Mouse (Mus musculus): Measurements from ENCODE around the gene Rpl28. TPM values are rescaled to one million over a fixed set of nuclear protein-coding genes. Genes with fewer than 3 reads are reported as not detected.

Rpl28 gene
- 252 and 384 TPM in 2 replicates for polyA plus RNA-seq (2012; rRNA removed; ENCODE audit: low replicate concordance)

DNA sequence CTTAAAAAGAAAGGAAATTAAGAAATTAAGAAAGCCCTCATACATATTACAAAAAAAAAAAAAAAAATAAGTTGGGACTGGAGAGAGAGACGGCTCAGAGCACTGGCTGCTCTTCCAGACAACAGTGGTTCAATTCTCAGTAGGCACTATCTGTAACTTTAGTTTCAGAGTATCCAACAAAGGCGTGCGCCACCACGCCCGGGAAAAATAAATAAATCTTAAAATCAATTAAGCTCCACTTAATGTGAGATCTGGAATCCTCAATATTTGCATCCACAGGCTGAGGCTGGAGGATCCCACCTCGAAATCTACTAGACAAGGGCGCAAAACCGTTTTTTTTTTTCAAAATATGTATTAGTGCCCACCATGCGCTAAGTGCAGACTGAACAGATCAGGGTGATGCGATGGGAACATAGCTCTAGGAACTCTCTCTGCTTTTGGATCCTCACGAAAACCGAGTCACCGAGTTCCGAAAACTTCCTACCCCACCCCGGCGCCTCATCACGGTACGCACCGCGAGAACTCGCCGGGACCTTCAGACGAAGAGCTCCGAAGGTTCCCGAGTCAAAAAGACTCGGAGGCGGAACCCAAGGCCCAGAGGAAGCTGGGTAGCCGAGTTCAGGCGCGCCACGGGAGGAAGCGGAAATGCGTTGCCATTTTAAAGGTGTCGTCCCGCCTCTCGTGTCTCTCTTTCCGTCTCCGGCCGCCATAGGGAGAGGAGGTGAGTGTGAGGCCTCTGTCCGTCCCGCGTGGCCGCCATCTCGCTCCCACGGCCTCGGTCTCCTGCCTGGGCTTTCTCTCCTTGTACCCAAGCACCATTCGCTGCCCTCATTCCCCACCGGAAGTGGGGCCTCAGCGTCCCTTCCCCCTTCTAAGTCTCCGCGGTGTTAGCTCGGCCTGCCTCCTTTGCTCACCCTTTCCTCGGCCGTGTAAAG lies at the start of gene Rpl28:
Rpl28 (plus strand) TSS at position 597 of the 935 bp plus-strand sequence.

DNA sequence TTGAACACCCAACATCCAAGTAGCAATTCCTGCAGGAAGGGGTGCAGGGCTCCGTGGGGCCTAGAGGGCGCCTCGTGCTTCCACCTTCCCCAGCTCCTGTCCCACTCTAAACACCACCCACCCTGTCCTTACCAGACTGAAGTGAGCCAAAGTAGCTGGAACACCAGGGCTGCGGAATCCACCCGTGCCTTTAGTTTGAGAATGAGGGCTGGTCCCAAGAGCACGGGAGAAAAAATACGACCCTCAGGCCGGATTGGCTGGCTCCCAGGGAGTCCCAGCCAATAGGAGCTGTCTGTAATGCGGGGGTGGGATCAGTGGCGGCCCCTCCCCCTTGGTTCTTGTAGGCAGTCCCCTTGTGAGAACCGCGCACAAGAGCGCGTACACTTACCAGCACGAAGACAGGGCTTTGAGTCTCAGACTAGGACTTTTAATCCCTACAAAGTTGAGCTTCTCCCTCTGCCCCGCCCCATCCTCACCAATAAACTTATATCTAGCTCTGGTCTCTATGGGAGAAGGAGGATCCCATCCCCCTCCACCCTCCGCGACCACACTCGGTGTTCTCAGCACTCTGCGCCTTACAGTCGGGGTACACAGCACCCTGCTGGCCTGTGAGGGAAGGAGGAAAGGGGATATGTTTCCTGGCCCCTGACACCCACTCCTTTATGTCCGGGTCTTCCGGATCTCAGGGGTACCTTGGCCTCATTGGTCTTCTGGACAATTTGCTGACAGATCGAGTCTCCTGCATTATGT lies 39.7 kb upstream of the Rpl28 start, which contains the start of gene Cox6b2:
Cox6b2 (minus strand) TSS at position 274 of the 750 bp plus-strand sequence.

DNA sequence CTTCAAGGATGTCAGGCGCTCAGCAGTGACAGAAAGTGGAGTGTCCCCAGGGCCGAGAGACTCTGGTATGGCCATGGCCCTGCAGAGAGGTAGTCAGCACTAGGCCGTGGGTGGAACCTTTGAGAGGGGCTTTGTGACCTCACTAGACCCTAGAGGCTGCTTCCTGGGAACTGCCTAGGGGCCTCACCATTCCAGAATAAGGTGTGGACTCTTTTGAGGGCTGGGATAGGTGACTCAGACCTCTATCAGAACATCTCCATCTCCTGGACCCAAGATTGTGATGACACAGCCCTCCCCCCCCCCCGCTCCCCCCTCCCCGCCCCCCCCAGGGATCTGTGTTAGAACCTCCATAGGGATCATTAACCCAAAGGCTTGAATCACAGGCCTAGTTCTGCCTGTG lies 21.5 kb upstream of the Rpl28 start, which contains the start of gene Fam71e2:
Fam71e2 (minus strand) TSS at position 101 of the 400 bp plus-strand sequence.

DNA sequence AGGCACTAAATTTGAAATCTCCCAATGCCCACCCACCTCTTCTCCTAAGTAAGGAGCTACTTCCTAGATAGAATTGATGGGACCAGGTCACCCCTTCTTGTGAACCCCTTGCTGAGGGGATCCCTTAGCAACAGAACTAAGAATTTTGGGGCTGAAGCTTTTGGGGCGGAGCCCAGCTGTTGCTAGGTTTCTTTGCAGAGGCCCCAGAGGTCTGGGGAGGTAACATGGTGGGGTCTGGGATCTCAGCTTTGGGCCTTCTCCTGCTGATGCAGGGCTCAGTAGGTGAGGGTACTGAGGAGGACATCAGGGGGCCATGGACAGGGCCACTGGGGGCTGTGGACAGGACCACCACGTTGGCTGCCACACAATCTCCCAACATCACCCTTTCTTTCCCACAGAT lies 9.9 kb upstream of the Rpl28 start, which contains the start of the genes Il11 and Tmem190:
Il11 (minus strand) TSS at position 101 of the 400 bp plus-strand sequence.
Tmem190 (plus strand) TSS at position 179 of the 400 bp plus-strand sequence.

DNA sequence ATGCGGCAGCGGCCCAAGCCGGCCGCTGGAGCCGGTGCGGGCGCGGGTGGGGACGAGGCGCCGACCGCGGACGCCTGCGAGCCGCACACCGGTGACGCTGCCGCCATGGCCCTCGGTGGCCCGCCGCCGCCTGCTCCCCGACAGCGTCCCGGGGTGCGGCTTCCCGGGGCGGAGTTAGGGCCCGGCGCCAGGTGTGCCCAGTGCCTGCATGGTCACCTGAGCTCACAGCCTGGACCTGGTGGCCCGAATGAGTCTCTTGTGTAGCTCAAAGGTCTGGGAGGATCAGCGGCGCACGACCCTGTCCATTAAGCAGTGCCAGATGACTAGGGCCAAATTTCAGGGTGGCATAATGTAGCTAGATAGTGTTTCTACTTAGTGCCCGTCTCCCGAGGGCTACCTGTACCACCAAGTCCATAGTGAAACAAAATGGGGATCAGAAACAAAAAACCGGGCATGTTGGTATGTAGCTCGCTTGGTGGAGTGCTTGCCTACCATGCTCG lies 3.2 kb upstream of the Rpl28 start, which contains the start of gene Tmem238:
Tmem238 (minus strand) TSS at position 221 of the 500 bp plus-strand sequence.

DNA sequence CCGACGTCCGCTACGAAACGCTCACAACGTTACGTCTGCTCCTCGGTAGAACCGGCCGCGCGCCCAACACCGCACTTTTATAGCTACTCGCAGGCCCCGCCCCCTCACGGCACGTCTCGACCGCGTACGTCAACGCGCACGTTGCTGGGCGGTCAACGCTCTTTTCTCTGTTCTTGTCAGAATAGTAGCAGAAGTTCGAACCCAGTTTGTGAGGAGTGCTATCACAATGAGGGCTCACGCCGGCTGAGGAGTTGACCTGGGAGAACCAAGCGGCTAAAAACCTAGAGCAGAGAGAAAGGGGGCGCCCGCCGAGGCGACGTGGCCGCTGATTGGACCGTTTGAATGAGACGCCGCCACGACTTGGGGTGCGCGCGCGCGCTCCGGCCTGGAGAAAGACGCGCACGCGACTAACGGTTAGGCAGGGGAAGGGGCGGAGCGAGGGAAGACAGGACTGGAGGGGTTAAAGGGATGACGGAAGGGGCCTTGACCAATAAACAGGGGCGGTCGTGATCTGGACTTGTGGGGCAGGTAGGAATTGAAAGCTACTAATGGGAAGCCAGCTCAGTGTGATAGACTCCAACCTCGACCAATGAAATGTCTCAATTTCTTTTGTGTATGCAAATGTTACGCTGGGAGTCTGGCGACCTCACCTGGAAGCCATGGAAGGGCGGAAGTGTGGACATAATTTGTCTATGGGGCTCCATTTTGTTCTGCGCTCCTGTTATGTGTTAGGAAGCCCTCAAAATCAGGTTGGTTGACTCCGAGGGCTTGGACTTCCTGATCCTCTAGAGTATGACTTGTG lies 19.8 kb downstream of the Rpl28 start, which contains the start of gene Ube2s:
Ube2s (minus strand) TSS at position 288 of the 802 bp plus-strand sequence.

DNA sequence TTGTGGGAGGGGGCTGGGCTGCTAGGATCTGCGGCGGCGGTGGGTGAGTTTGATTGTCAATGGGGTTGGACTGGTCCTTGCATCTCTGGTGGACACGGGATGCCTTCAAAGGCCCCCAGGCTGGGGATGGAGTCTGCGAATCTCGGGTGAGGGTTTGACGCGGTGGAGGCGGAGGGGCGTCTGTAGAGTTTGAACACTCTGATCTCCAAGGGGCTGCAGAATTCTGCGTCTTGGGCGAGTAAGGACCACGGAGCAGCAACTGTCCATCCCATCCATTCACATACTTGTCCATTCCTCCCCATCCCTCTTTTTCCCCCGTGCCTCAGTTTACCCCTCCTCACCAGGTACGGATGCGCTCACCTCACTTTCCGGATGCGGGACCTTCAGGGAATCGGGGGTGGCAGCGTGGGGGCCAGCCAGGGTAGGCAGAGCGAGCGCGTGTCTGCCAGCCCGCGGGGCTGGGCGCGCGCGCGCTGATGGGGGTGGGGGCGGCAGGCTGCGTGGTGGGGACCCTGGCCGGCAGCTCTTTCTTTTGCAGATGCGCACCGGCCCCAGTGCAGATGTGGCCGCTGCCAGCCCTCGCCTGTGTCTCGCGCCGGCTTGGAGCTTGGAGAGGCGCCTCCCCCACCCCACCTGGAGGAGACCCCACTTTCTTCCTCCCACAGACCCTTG lies 51.7 kb downstream of the Rpl28 start, which contains the start of gene Shisa7:
Shisa7 (minus strand) TSS at position 452 of the 672 bp plus-strand sequence.

Other genes starting within 250 kb of the Rpl28 start
- gene Syt5, start 245.3 kb upstream of the Rpl28 start, polyA plus RNA-seq (2012; rRNA removed; ENCODE audit: low replicate concordance) = 0.10 and 0.62 TPM in 2 replicates
- gene Ptprh, start 188.8 kb upstream of the Rpl28 start, polyA plus RNA-seq (2012; rRNA removed; ENCODE audit: low replicate concordance) = 0.06 TPM in 1 of 2 replicates, not detected in the other
- 14.9 and 19.6 TPM in 2 replicates for gene Tmem86b, start 161.5 kb upstream of the Rpl28 start, polyA plus RNA-seq (2012; rRNA removed; ENCODE audit: low replicate concordance)
- 109 and 135 TPM in 2 replicates for gene Ppp6r1, start 133.9 kb upstream of the Rpl28 start, polyA plus RNA-seq (2012; rRNA removed; ENCODE audit: low replicate concordance)
- 29.8 and 46.7 TPM in 2 replicates for gene Hspbp1, start 107.8 kb upstream of the Rpl28 start, polyA plus RNA-seq (2012; rRNA removed; ENCODE audit: low replicate concordance)
- gene Brsk1, start 102.3 kb upstream of the Rpl28 start, polyA plus RNA-seq (2012; rRNA removed; ENCODE audit: low replicate concordance) = 4.4 and 6.0 TPM in 2 replicates
- 2.0 and 2.5 TPM in 2 replicates for gene Tmem150b, start 67.6 kb upstream of the Rpl28 start, polyA plus RNA-seq (2012; rRNA removed; ENCODE audit: low replicate concordance)
- 95.7 and 216 TPM in 2 replicates for gene Kmt5c, start 52.8 kb upstream of the Rpl28 start, polyA plus RNA-seq (2012; rRNA removed; ENCODE audit: low replicate concordance)
- 13.8 and 18.7 TPM in 2 replicates for gene Cox6b2, start 39.8 kb upstream of the Rpl28 start, polyA plus RNA-seq (2012; rRNA removed; ENCODE audit: low replicate concordance)
- 0.10 TPM in 1 of 2 replicates, not detected in the other for gene Fam71e2, start 21.6 kb upstream of the Rpl28 start, polyA plus RNA-seq (2012; rRNA removed; ENCODE audit: low replicate concordance)
- 0.36 and 0.78 TPM in 2 replicates for gene Il11, start 10.0 kb upstream of the Rpl28 start, polyA plus RNA-seq (2012; rRNA removed; ENCODE audit: low replicate concordance)
- gene Tmem190, start 9.9 kb upstream of the Rpl28 start, polyA plus RNA-seq (2012; rRNA removed; ENCODE audit: low replicate concordance) = not detected in 2 replicates
- 18.4 and 84.5 TPM in 2 replicates for gene Tmem238, start 3.2 kb upstream of the Rpl28 start, polyA plus RNA-seq (2012; rRNA removed; ENCODE audit: low replicate concordance)
- 193 and 283 TPM in 2 replicates for gene Ube2s, start 19.7 kb downstream of the Rpl28 start, polyA plus RNA-seq (2012; rRNA removed; ENCODE audit: low replicate concordance)
- 0.54 and 1.0 TPM in 2 replicates for gene Shisa7, start 51.8 kb downstream of the Rpl28 start, polyA plus RNA-seq (2012; rRNA removed; ENCODE audit: low replicate concordance)
- gene Isoc2b, start 77.4 kb downstream of the Rpl28 start, polyA plus RNA-seq (2012; rRNA removed; ENCODE audit: low replicate concordance) = 39.7 and 42.5 TPM in 2 replicates
- 45.1 and 54.4 TPM in 2 replicates for gene Isoc2a, start 84.3 kb downstream of the Rpl28 start, polyA plus RNA-seq (2012; rRNA removed; ENCODE audit: low replicate concordance)
- gene Gm36210, start 113.6 kb downstream of the Rpl28 start, polyA plus RNA-seq (2012; rRNA removed; ENCODE audit: low replicate concordance) = 0.17 and 0.85 TPM in 2 replicates
- gene Zfp628, start 122.3 kb downstream of the Rpl28 start, polyA plus RNA-seq (2012; rRNA removed; ENCODE audit: low replicate concordance) = 15.7 and 34.3 TPM in 2 replicates
- gene Nat14, start 129.2 kb downstream of the Rpl28 start, polyA plus RNA-seq (2012; rRNA removed; ENCODE audit: low replicate concordance) = 2.9 and 7.1 TPM in 2 replicates
- 17.9 and 19.0 TPM in 2 replicates for gene Ssc5d, start 132.9 kb downstream of the Rpl28 start, polyA plus RNA-seq (2012; rRNA removed; ENCODE audit: low replicate concordance)
- gene Sbk2, start 171.5 kb downstream of the Rpl28 start, polyA plus RNA-seq (2012; rRNA removed; ENCODE audit: low replicate concordance) = 3.7 and 91.9 TPM in 2 replicates
- 0.25 and 1.3 TPM in 2 replicates for gene Sbk3, start 178.3 kb downstream of the Rpl28 start, polyA plus RNA-seq (2012; rRNA removed; ENCODE audit: low replicate concordance)
- 72.4 and 81.0 TPM in 2 replicates for gene Zfp579, start 203.3 kb downstream of the Rpl28 start, polyA plus RNA-seq (2012; rRNA removed; ENCODE audit: low replicate concordance)
- 35.2 and 68.4 TPM in 2 replicates for gene Zfp524, start 221.5 kb downstream of the Rpl28 start, polyA plus RNA-seq (2012; rRNA removed; ENCODE audit: low replicate concordance)
- gene Fiz1, start 221.8 kb downstream of the Rpl28 start, polyA plus RNA-seq (2012; rRNA removed; ENCODE audit: low replicate concordance) = 34.7 and 40.0 TPM in 2 replicates
- gene Gm44973, start 222.6 kb downstream of the Rpl28 start, polyA plus RNA-seq (2012; rRNA removed; ENCODE audit: low replicate concordance) = not detected in 2 replicates
- 33.5 and 79.1 TPM in 2 replicates for gene Zfp865, start 227.5 kb downstream of the Rpl28 start, polyA plus RNA-seq (2012; rRNA removed; ENCODE audit: low replicate concordance)
- gene Ccdc106, start 227.7 kb downstream of the Rpl28 start, polyA plus RNA-seq (2012; rRNA removed; ENCODE audit: low replicate concordance) = 1.5 and 3.1 TPM in 2 replicates
- not detected in 2 replicates for gene 4632433K11Rik, start 241.2 kb downstream of the Rpl28 start, polyA plus RNA-seq (2012; rRNA removed; ENCODE audit: low replicate concordance)
- gene Zfp784, start 245.6 kb downstream of the Rpl28 start, polyA plus RNA-seq (2012; rRNA removed; ENCODE audit: low replicate concordance) = 4.6 and 5.6 TPM in 2 replicates